Mouse (Mus musculus): ENCODE measurements around the gene Elmo1.

DNA sequence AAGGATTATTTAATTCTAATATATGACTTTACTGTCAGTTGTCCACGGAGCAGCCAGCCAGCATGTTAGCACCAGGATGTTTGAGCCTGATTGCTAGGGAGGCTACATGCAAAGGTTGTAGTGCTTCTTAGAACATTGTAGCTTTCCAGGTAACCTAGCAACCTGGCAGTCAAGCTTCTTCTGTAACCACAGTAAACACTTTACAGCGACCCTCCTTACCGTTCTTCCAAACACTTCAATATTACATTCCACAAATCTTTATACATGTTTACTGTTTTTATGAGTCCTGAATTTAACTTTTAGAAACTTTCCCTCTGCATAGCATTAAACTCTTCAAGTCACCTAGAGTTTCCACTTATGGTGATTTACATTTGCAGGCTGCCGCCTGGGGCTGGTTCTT, 233.1 kb downstream of the Elmo1 start:
- no peak for TF ChIP-seq CTCF (IDR thresholded peaks at IDR 0.05; ENCODE audit: insufficient read depth, low read depth, low read length)
- TF ChIP-seq POLR2A (IDR thresholded peaks at IDR 0.05; ENCODE audit: insufficient read depth, low read depth, low read length): no peak

Measured in olfactory bulb, adult 2 months (tissue).